Mouse (Mus musculus): Measurements from ENCODE around the gene Dab2ip. TPM values are rescaled to one million over a fixed set of nuclear protein-coding genes. Genes with fewer than 3 reads are reported as not detected.

Dab2ip gene
- polyA plus RNA-seq, 1 experiment from 2014 or later, result 46.4 TPM

GRCm38 (mm10) chr2:35580111-35580510, 22.0 kb downstream of the Dab2ip start:
- in situ Hi-C loops (cut with MboI; ENCODE audit: low pct_unique_long_range_greater_than_20kb), result no loop called here
- no peak for TF ChIP-seq CTCF (IDR thresholded peaks at IDR 0.05)
- CTCF ChIA-PET, result no interaction called here
- ATAC-seq (no peak), DNase-seq (ENCODE audit: low read depth, low spot score) (no peak)
- no peaks in the 10 kb centered on the region for H3K27me3 ChIP-seq
- POLR2A ChIA-PET, result no interaction called here

GRCm38 (mm10) chr2:35581501-35582340, 23.7 kb downstream of the Dab2ip start:
- H3K27me3 ChIP-seq, result no peaks in the 10 kb centered on the region
- ATAC-seq (no peak), DNase-seq (ENCODE audit: low read depth, low spot score) (no peak)
- ChIA-PET POLR2A (no interaction called here), CTCF (no interaction called here)
- TF ChIP-seq CTCF (IDR thresholded peaks at IDR 0.05), result no peak
- in situ Hi-C loops (cut with MboI; ENCODE audit: low pct_unique_long_range_greater_than_20kb), result no loop called here

GRCm38 (mm10) chr2:35582341-35582941, 24.4 kb downstream of the Dab2ip start:
- no peaks in the 10 kb centered on the region for H3K27me3 ChIP-seq
- no peak for DNase-seq (ENCODE audit: low read depth, low spot score)
- TF ChIP-seq CTCF (IDR thresholded peaks at IDR 0.05), result no peak
- no peak for ATAC-seq
- CTCF ChIA-PET, result no interaction called here
- in situ Hi-C loops (cut with MboI; ENCODE audit: low pct_unique_long_range_greater_than_20kb), result no loop called here
- POLR2A ChIA-PET, result no interaction called here

GRCm38 (mm10) chr2:35583406-35583805, 25.3 kb downstream of the Dab2ip start:
- no peak for ATAC-seq
- TF ChIP-seq CTCF (IDR thresholded peaks at IDR 0.05), result no peak
- H3K27me3 ChIP-seq, result no peaks in the 10 kb centered on the region
- no peak for DNase-seq (ENCODE audit: low read depth, low spot score)
- CTCF ChIA-PET, result no interaction called here
- in situ Hi-C loops (cut with MboI; ENCODE audit: low pct_unique_long_range_greater_than_20kb), result no loop called here
- POLR2A ChIA-PET, result no interaction called here

- ChIA-PET CTCF (no interaction called here), POLR2A (no interaction called here)
- DNase-seq (ENCODE audit: low read depth, low spot score), result no peak
- in situ Hi-C loops (cut with MboI; ENCODE audit: low pct_unique_long_range_greater_than_20kb), result no loop called here
- ATAC-seq, result no peak
- no peaks in the 10 kb centered on the region for H3K27me3 ChIP-seq
- no peak for TF ChIP-seq CTCF (IDR thresholded peaks at IDR 0.05)
Observed at GRCm38 (mm10) chr2:35584011-35584410, 25.9 kb downstream of the Dab2ip start.

- POLR2A ChIA-PET, result no interaction called here
- peak; percentile 52 for ATAC-seq
- no peak for TF ChIP-seq CTCF (IDR thresholded peaks at IDR 0.05)
- in situ Hi-C loops (cut with MboI; ENCODE audit: low pct_unique_long_range_greater_than_20kb), result no loop called here
- CTCF ChIA-PET, result no interaction called here
- no peaks in the 10 kb centered on the region for H3K27me3 ChIP-seq
- peak; percentile 75 for DNase-seq (ENCODE audit: low read depth, low spot score)
Observed at GRCm38 (mm10) chr2:35588368-35588767, 30.3 kb downstream of the Dab2ip start.

GRCm38 (mm10) chr2:35589385-35589784, 31.3 kb downstream of the Dab2ip start:
- ChIA-PET POLR2A (no interaction called here), CTCF (interaction anchor here (0.9 to 1.6 kb wide), 5 partner anchors 13 to 45 kb away, joined by 3 to 5 read pairs (median 3); no protein-coding TSS in a partner anchor)
- TF ChIP-seq CTCF (IDR thresholded peaks at IDR 0.05), result no peak
- no peak for DNase-seq (ENCODE audit: low read depth, low spot score)
- in situ Hi-C loops (cut with MboI; ENCODE audit: low pct_unique_long_range_greater_than_20kb), result no loop called here
- ATAC-seq, result peak; percentile 19
- H3K27me3 ChIP-seq, result no peaks in the 10 kb centered on the region

- in situ Hi-C loops (cut with MboI; ENCODE audit: low pct_unique_long_range_greater_than_20kb), result loop anchor here (5.0 kb wide), 1 partner anchor 42 kb away; no protein-coding TSS in a partner anchor
- H3K27me3 ChIP-seq, result no peaks in the 10 kb centered on the region
- DNase-seq (ENCODE audit: low read depth, low spot score), result peak; percentile 98
- POLR2A ChIA-PET, result no interaction called here
- CTCF ChIA-PET, result interaction anchor here (0.9 to 1.6 kb wide), 7 partner anchors 13 to 45 kb away, joined by 3 to 5 read pairs (median 3); no protein-coding TSS in a partner anchor
- no peak for TF ChIP-seq CTCF (IDR thresholded peaks at IDR 0.05)
- peak; percentile 70 for ATAC-seq
Observed at GRCm38 (mm10) chr2:35589800-35590199, 31.7 kb downstream of the Dab2ip start.

GRCm38 (mm10) chr2:35591961-35592724, 34.1 kb downstream of the Dab2ip start:
- ATAC-seq, result no peak
- no peaks in the 10 kb centered on the region for H3K27me3 ChIP-seq
- in situ Hi-C loops (cut with MboI; ENCODE audit: low pct_unique_long_range_greater_than_20kb), result loop anchor here (5.0 kb wide), 1 partner anchor 45 kb away; no protein-coding TSS in a partner anchor
- TF ChIP-seq CTCF (IDR thresholded peaks at IDR 0.05), result no peak
- ChIA-PET CTCF (no interaction called here), POLR2A (interaction anchor here (1.0 kb wide), 1 partner anchor 73 kb away, joined by 6 read pairs; no protein-coding TSS in a partner anchor)
- DNase-seq (ENCODE audit: low read depth, low spot score), result no peak

GRCm38 (mm10) chr2:35592725-35593392, 34.8 kb downstream of the Dab2ip start:
- ChIA-PET POLR2A (no interaction called here), CTCF (no interaction called here)
- ATAC-seq (no peak), DNase-seq (ENCODE audit: low read depth, low spot score) (no peak)
- TF ChIP-seq CTCF (IDR thresholded peaks at IDR 0.05), result no peak
- in situ Hi-C loops (cut with MboI; ENCODE audit: low pct_unique_long_range_greater_than_20kb), result loop anchor here (5.0 kb wide), 1 partner anchor 46 kb away; no protein-coding TSS in a partner anchor
- no peaks in the 10 kb centered on the region for H3K27me3 ChIP-seq
